Mouse (Mus musculus): ENCODE measurements around the gene Sav1.

GRCm38 (mm10) chr12:70011681-70012080, 24.9 kb upstream of the Sav1 start:
- TF ChIP-seq CTCF (IDR thresholded peaks at IDR 0.05; ENCODE audit: low read depth, low read length) (no peak), POLR2A (IDR thresholded peaks at IDR 0.05; ENCODE audit: insufficient read depth, low read length) (no peak), EP300 (IDR thresholded peaks at IDR 0.05; ENCODE audit: insufficient read depth, low read depth, low read length) (no peak)
